Comparison of ENCODE assay signal across 12 mouse cellular contexts in the genomic region with DNA sequence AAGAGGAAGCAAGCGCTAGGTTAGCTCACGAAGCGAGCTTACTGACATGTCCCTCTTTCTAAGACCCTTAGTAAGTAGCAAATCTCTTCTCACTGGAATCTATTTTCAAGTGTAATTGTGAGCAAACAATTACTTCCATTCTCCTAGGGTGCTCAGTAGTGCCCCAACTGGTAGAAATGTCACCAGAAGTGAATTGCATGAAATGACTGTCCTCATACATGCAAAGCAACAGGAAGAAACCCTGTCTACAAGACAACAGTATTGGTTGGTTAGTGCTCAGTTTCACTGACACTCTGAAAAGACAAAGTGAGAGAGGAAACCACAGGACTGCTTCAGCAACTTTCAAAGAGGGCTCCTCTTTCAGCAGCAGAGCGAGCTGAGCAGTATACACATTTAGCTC.
DNase-seq lines count a peak whose midpoint lies in the region; ATAC-seq and TF ChIP-seq lines count a peak whose summit lies in the region.
"Had no signal": no experiment of that assay in that cellular context is flagged by ENCODE, and none has a peak within 500 bp of the region (broad histone marks: within the 10 kb centered on the region; RNA-seq: fewer than 3 reads in every experiment).

No protein-coding gene starts in this region.

- POLR2A ChIA-PET in Patski (lab: Charles Lee), result no interaction called here

- no peaks in the 10 kb centered on the region for H3K27me3 ChIP-seq in midbrain, postnatal 0 days (ENCODE audit: insufficient read depth, low read length)
- no peaks in the 10 kb centered on the region for H3K27me3 ChIP-seq in midbrain, embryonic 14.5 days (ENCODE audit: control insufficient read depth, insufficient read depth, low read length)
- no peaks in the 10 kb centered on the region for H3K27me3 ChIP-seq in Patski

- no peak for ATAC-seq in midbrain, postnatal 0 days (ENCODE audit: low FRiP score)
- ATAC-seq in midbrain, embryonic 14.5 days (ENCODE audit: low FRiP score, low TSS enrichment), result no peak
- no peak for ATAC-seq in Patski

- H3K36me3 ChIP-seq in midbrain, postnatal 0 days (ENCODE audit: insufficient read depth, low read length), result no peaks in the 10 kb centered on the region
- no peaks in the 10 kb centered on the region for H3K36me3 ChIP-seq in midbrain, embryonic 14.5 days (ENCODE audit: control insufficient read depth, insufficient read depth, low read length)

- no peak for DNase-seq in midbrain, postnatal 0 days (ENCODE audit: low spot score)
- DNase-seq in midbrain, embryonic 14.5 days, result no peak
- DNase-seq in Patski (ENCODE audit: low read depth, low spot score), result no peak
- peak; percentile 23 for DNase-seq in lung, postnatal 25 days (ENCODE audit: low spot score)
- DNase-seq in thymus, postnatal 36 days, result peak; percentile 24 to 25
- no peak for DNase-seq in left cerebral cortex, postnatal 25 days (ENCODE audit: low spot score in 2 of 2)
- no peak for DNase-seq in right cerebral cortex, postnatal 36 days (ENCODE audit: low spot score in 2 of 2)
- DNase-seq: adrenal gland, postnatal 14 days; cerebellum, adult 9-11 months; gastrocnemius, postnatal 10 days had no signal

- H3K27ac ChIP-seq in midbrain, postnatal 0 days (ENCODE audit: low read depth, low read length), result no peak overlapping the region
- no peak overlapping the region for H3K27ac ChIP-seq in midbrain, embryonic 14.5 days (replicated peaks; ENCODE audit: low read depth, low read length)
- H3K27ac ChIP-seq: liver, embryonic 14.5 days had no signal

- no peaks in the 10 kb centered on the region for H3K4me1 ChIP-seq in midbrain, postnatal 0 days (ENCODE audit: insufficient read depth, low read length)
- H3K4me1 ChIP-seq in midbrain, embryonic 14.5 days (ENCODE audit: control insufficient read depth, insufficient read depth, low read length), result no peaks in the 10 kb centered on the region

- no peak overlapping the region for H3K9ac ChIP-seq in midbrain, postnatal 0 days (replicated peaks; ENCODE audit: low read length, poor library complexity, severe bottlenecking)
- H3K9ac ChIP-seq in midbrain, embryonic 14.5 days (replicated peaks; ENCODE audit: low read length), result no peak overlapping the region
- H3K9ac ChIP-seq: liver, embryonic 14.5 days had no signal

- intact Hi-C loops in left cerebral cortex, postnatal 25 days (cut with DNase I), result no loop called here

- H3K9me3 ChIP-seq in midbrain, postnatal 0 days (ENCODE audit: low read length), result no peaks in the 10 kb centered on the region
- H3K9me3 ChIP-seq in midbrain, embryonic 14.5 days (ENCODE audit: control insufficient read depth, low read length), result no peaks in the 10 kb centered on the region

- TF ChIP-seq CTCF in midbrain, postnatal 0 days (IDR thresholded peaks at IDR 0.05), result peak; percentile 58
- TF ChIP-seq CTCF in Patski (IDR thresholded peaks at IDR 0.05), result peak; percentile 54

- 94% methylated on average over 4 of the region's 4 CpGs for WGBS in midbrain, postnatal 0 days
- 96% methylated on average over 4 of the region's 4 CpGs for WGBS in midbrain, embryonic 14.5 days

- CTCF ChIA-PET in Patski (lab: Charles Lee), result interaction anchor here (0.7 to 1.7 kb wide), 5 partner anchors 24 to 100 kb away, joined by 3 to 4 read pairs (median 3); no protein-coding TSS in a partner anchor

- no peak overlapping the region for H3K4me2 ChIP-seq in midbrain, postnatal 0 days (ENCODE audit: low read depth, low read length, poor library complexity, severe bottlenecking)
- no peak overlapping the region for H3K4me2 ChIP-seq in midbrain, embryonic 14.5 days (ENCODE audit: low read length)

- in situ Hi-C loops in Patski (cut with MboI; ENCODE audit: low pct_unique_long_range_greater_than_20kb), result no loop called here

- no peak overlapping the region for H3K4me3 ChIP-seq in midbrain, postnatal 0 days (ENCODE audit: low read depth, low read length)
- no peak overlapping the region for H3K4me3 ChIP-seq in midbrain, embryonic 14.5 days (replicated peaks; ENCODE audit: low read depth, low read length)
- H3K4me3 ChIP-seq: erythroblast, embryonic 14.5 days had no signal

Comparison
In these comparisons a context has a peak if more than half of its experiments do, and no peak if none do; other contexts are left out.
1. DNase-seq: peak in lung, postnatal 25 days (single experiment) and thymus, postnatal 36 days (2 of 2); none in midbrain, postnatal 0 days (single experiment), midbrain, embryonic 14.5 days (single experiment), Patski (single experiment), left cerebral cortex, postnatal 25 days (0 of 2) and right cerebral cortex, postnatal 36 days (0 of 2).